Mouse (Mus musculus): ENCODE results near the gene Vmn2r98. TPM values are rescaled to one million over a fixed set of nuclear protein-coding genes. Genes with fewer than 3 reads are reported as not detected.

Gene Vmn2r98
- not detected for total RNA-seq (2023)

GRCm38 (mm10) chr17:19053160-19053559 is at the start of gene Vmn2r98:
Gene Vmn2r98, plus strand, starts transcription at chr17:19053460.

Other genes with a start within 250 kb of the Vmn2r98 start
- not detected for gene Vmn2r97, start 139.2 kb upstream of the Vmn2r98 start, total RNA-seq (2023)